Mouse (Mus musculus) right cerebral cortex, postnatal 10 days (tissue): Measurements from ENCODE around the gene Nacad.
A peak's percentile ranks its signal among the peaks of the same experiment; 100 is the strongest.

ENCODE experiments used
- DNase-seq, 2 experiments: peaks; one replicate each; pipeline ENCODE4 v3.0.0; 2021; ENCODE audit warnings: low spot score in 2 of 2

Gene Nacad

DNA sequence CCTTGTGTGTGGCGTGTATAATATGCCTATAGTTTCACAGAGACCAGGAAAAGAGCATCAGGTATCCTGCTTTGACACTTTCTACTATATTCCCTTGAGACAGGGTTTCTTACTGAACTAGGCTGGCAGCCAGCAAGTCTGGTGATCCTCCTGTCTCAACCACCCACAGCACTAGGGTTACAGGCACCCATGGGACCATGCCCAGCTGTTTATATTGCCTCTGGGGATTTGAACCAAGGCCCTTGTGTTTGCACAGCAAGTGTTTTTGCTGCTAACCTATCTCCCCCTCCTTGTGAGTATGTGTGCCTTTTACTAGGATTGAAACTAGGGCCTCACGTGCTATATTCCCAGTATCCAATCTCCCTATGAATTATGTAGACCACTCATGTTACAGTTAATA lies 24.3 kb downstream of the Nacad start:
- no peak for DNase-seq

DNA sequence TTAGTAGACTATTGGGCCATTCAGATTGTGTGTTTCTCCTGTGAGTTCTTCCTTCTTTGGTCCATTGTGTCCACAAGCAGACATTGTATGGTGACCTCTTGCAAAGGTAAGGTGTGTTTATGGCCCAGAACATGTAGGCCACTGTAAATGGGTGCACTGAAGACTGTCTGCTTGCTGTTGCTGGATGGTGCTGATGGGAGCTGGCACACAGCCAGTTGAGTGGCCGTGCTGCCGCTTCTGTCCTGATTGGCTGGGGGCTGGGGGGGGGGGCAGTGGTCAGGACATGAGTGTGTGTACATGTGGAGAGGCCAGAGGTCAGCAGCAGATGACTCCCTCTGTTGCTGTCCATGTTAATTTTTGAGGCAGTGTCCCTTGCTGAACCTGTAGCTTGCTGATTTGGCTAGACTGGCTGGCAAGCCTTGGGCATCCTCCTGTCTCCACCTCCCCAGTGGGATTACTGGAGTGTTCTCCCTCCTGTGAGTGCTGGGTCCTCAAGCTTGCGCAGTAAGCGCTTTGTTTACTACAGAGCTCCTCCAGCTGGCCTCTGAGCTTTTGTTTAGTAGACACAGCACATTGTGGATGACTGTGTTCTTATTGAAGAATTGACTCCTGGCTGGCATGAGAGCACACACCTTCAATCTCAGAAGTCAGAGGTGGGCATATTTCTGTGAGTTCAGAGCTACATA lies 25.6 kb downstream of the Nacad start:
- no peak for DNase-seq

GRCm38 (mm10) chr11:6579361-6579760 lies 26.5 kb downstream of the Nacad start:
- DNase-seq: no peak

GRCm38 (mm10) chr11:6576151-6576550 lies 29.7 kb downstream of the Nacad start:
- no peak for DNase-seq

DNA sequence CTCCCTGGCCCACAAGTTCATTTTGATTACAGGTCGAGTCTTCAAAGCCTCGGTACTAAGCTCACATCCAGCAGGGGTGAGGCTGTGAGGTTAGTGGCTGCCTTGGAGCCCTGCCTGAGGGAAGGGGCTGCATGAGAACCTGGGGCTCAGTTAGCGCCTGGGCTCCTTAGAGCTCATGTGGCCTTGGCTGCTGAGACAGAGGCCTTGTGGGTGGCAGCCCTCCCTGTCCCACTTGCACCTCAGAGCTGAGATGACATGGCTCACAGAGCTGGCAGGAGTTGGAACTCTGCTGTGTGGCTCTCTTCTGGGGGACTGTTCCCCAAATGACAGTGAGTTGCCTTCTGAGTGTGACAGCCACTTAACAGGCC lies 36.5 kb downstream of the Nacad start:
- DNase-seq: no peak

GRCm38 (mm10) chr11:6568584-6569409 lies 37.1 kb downstream of the Nacad start:
- peak; percentile 47 to 58 for DNase-seq

- no peak for DNase-seq
These were observed 37.9 kb downstream of the Nacad start for GRCm38 (mm10) chr11:6567951-6568350.

GRCm38 (mm10) chr11:6566496-6566895 lies 39.4 kb downstream of the Nacad start:
- no peak for DNase-seq

- no peak for DNase-seq
These were observed 42.7 kb downstream of the Nacad start for GRCm38 (mm10) chr11:6563201-6563600.

GRCm38 (mm10) chr11:6562359-6562758 lies 43.5 kb downstream of the Nacad start:
- DNase-seq: no peak

DNA sequence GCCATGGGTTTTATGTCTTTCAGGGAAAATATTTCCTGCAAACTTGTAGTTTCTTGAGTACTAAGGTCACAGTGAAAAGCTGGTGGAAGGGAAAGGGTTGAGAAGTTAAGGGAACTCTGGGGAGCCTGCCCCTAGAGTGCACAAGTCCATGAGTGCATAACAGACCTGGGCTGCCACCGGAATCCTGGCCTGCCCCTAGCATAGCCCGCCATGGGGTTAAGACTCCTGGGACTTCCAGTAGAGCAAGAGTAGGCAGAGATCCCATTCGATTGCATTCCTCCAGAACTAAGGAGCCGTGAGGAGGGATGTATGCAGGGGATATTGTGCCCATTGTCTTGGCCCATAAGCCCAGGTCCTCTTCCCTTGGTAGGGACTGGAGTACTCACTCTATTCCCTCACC lies 44.4 kb downstream of the Nacad start:
- no peak for DNase-seq

DNA sequence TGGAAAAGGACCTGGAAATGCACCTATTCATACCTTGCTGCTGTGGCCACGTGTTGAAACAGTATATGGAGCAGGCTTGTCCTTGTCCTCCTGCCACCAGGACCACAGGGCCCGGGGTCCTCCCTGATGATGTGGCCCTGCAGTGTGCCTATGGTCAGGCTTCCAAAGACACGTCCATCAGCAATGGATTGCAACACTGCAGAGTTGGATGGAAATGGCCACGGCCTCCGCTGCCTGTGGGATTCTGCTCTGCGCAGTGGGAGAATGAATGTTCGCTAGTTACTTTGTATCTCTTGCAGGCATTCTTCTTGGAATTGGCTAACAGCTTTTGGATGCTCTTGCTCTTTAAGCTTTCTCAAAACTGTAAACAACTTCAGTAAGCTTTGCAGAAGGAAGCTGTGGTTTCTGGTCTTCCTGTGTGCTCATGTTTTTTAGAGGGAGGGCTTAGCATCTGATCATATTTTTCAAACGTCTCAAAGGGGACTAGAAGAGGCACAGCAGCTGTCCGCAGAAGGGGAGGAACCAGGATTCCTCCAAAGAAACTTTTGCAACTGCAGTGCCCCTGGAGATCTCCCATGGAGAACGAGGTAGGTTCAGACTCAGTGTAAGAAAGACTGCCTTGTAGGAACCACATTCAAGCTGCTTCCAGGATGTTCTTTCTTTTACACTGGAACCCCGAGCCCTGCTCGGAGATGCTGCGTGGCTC lies 45.0 kb downstream of the Nacad start:
- DNase-seq: no peak

GRCm38 (mm10) chr11:6559996-6560395 lies 45.9 kb downstream of the Nacad start:
- no peak for DNase-seq

DNA sequence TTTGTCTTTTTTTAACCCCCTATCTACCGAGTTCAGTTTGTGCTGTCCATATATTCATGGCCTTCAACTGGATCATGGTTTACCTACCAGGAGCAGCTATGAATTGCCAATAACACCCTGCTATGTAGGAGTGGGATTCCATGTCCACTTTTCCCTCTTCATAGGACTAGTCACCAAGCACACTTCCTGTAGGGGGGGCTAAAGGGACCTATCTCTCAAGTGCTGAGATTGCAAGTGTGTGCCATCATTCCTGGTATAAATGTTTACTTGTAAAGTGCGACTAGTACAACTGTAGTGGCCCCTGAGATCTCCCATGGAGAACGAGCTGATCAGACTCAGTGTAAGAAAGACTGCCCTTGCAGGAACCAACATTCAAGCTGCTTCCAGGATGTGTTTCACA lies 47.6 kb downstream of the Nacad start:
- no peak for DNase-seq

DNA sequence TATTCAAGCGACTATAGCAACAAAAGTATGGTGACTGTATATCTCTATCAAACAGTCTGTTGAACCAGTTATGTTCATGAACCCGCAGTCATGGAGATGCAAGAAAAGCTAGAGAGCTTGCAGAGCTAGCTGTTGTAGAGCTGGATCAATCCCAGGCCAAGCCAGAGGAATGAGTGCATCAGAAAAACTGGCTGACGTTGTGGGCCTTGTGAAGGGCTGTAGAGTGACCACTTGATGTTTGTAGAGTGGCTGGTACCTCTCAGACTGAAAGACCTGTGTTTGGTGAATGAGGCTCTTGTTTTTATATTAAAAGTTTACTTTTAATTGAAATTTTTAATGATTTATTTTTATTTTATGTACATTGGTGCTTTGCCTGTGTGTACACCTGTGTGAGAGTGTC lies 55.7 kb downstream of the Nacad start:
- DNase-seq: no peak

DNA sequence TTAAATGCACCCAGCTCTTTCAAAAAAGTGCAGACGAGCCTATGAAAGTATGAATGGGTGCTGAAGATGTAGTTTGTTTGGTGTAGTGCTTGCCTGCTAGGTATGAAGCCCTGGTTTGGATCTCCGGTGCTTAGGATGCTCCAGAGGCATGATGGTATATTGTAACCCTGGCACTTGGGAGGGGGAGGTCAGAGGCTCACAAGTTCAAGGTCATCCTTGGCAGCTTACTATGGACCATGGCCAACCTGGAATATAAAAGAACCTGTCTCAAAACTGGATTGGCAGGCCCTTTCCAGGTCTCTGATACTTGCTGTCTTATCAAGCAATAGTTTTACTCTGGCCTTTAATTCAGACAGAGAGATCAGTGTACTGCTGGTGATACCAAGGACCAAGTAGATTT lies 56.1 kb downstream of the Nacad start:
- no peak for DNase-seq
